Mouse (Mus musculus) forebrain, embryonic 16.5 days (tissue): ENCODE results near the gene Clec18a. TPM values are rescaled to one million over a fixed set of nuclear protein-coding genes. Genes with fewer than 3 reads are reported as not detected.
A peak's percentile ranks its signal among the peaks of the same experiment; 100 is the strongest.
"Not testable (repeated sequence)": the region's sequence is repeated elsewhere in the genome, so short reads cannot be mapped to it uniquely, and the experiment has no call there.

ENCODE experiments used
- ATAC-seq: fragments of 200-750 bp; cut with Nextera tagmentation; 2 replicates; pipeline ENCODE4 v1.8.0; 2017; ENCODE audit warnings: mild to moderate bottlenecking, moderate library complexity
- H3K27ac ChIP-seq: fragments of 300-500 bp; sonication (generic); 2 replicates; pipeline ENCODE4 v1.5.1; 2014; ENCODE audit warnings: low read length, control low read depth
- H3K27me3 ChIP-seq: fragments of 300-500 bp; sonication (generic); replicated peaks from 2 replicates; pipeline ENCODE4 v1.6.1; 2014; ENCODE audit warnings: low read length; ENCODE audit not compliant: control insufficient read depth, insufficient read depth
- H3K36me3 ChIP-seq: fragments of 300-500 bp; sonication (generic); 2 replicates; pipeline ENCODE4 v1.6.1; 2014; ENCODE audit not compliant: control insufficient read depth, insufficient read depth
- H3K4me1 ChIP-seq: fragments of 300-500 bp; sonication (generic); replicated peaks from 2 replicates; pipeline ENCODE4 v1.6.1; 2014; ENCODE audit warnings: low read length; ENCODE audit not compliant: control insufficient read depth, insufficient read depth
- H3K4me2 ChIP-seq: fragments of 300-500 bp; sonication (generic); 2 replicates; pipeline ENCODE4 v1.6.1; 2014; ENCODE audit warnings: mild to moderate bottlenecking, low read length, control low read depth
- H3K4me3 ChIP-seq: fragments of 300-500 bp; sonication (generic); replicated peaks from 2 replicates; pipeline ENCODE4 v1.5.1; 2014; ENCODE audit warnings: mild to moderate bottlenecking, low read length, control low read depth
- H3K9ac ChIP-seq: fragments of 300-500 bp; sonication (generic); replicated peaks from 2 replicates; pipeline ENCODE4 v1.6.1; 2014; ENCODE audit warnings: low read depth, low read length, control low read depth
- H3K9me3 ChIP-seq: fragments of 300-500 bp; sonication (generic); 2 replicates; pipeline ENCODE4 v1.6.1; 2016; ENCODE audit warnings: low read length; ENCODE audit not compliant: control insufficient read depth
- WGBS: fragments of 180-500 bp; shearing (Covaris S2); extraction: QIAGEN DNeasy Blood & Tissue Kit; methylation state at CpG from one replicate; pipeline ENCODE4 v1.1.7; 2014; 5-methylcytosine and 5-hydroxymethylcytosine counted together
- polyA plus RNA-seq: library from polyadenylated mRNA; unstranded; fragments of >200 nt; fragmentation: Nextera tagmentation; extraction: Ambion mirVana; gene quantifications from 2 replicates; pipeline ENCODE4 v1.2.1, GENCODE M21; 2015

The Clec18a gene
- polyA plus RNA-seq, 1 experiment from 2014 or later = 0.28 TPM

DNA sequence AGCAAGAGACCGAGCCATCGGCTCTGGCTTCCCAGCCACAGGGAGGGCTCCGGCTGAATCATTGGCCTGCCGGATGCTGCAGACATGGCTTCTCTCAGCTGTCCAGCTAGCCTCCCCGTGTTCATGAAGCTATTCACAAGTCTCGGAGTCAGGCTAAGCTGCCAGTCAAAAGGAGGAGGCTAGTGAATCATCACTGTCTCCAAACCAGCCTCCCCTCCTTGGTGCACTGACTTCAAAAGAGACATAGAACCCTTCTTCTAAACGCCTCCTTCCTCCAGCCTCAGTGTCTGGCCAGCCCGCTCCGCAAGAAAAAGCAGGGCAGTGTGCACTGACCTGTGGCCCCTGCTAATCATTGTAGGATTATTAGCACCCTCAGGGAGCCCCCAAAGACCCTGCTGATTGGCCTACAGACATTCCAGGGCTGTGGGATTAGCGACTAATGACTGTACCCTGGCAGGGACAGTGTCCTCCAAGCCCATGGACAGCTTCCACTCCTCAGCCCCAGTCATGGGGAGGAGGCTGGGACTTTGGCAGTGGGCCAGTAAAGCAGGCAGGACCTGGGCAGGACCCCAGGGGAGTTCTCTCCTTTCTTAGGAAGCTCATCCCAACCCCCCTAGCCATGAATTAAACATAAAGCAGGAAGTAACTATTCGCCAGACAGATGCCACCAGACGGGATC, 10.5 kb downstream of the Clec18a start:
- Histone ChIP-seq H3K27me3 (no peaks in the 10 kb centered on the region), H3K4me2 (no peak overlapping the region), H3K36me3 (no peaks in the 10 kb centered on the region), H3K4me1 (no peaks in the 10 kb centered on the region), H3K9me3 (no peaks in the 10 kb centered on the region), H3K27ac (no peak overlapping the region), H3K4me3 (no peak overlapping the region), H3K9ac (no peak overlapping the region)
- ATAC-seq = no peak
- 38% methylated on average over 12 of the region's 12 CpGs for WGBS

DNA sequence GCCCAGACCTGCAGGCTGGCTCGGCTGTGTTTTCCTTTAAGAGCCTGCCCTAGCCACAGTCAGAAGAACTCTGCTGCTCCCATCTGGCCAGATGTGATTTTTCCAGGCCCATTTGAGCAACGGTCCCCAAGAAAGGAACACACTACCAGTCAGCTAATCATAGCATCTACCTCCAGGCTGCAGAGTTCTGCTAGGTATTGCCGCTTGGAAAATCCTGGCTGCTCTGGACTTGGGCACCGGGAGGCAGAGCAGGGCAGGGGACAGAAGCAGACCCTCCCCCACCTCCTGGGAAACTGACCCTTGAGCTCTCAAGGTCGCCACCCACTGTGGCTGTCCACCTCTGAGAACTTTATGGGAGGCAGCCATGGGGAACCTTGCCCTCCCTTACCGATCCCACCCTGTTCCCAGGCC, 12.4 kb downstream of the Clec18a start:
- H3K9me3 ChIP-seq = no peaks in the 10 kb centered on the region
- H3K27me3 ChIP-seq = no peaks in the 10 kb centered on the region
- H3K4me1 ChIP-seq = no peaks in the 10 kb centered on the region
- no peak overlapping the region for H3K4me3 ChIP-seq
- no peaks in the 10 kb centered on the region for H3K36me3 ChIP-seq
- ATAC-seq = no peak
- H3K27ac ChIP-seq = no peak overlapping the region
- no peak overlapping the region; the same call in 1 of the 2 replicates for H3K9ac ChIP-seq
- WGBS = 40% methylated on average over 6 of the region's 6 CpGs
- H3K4me2 ChIP-seq = no peak overlapping the region

DNA sequence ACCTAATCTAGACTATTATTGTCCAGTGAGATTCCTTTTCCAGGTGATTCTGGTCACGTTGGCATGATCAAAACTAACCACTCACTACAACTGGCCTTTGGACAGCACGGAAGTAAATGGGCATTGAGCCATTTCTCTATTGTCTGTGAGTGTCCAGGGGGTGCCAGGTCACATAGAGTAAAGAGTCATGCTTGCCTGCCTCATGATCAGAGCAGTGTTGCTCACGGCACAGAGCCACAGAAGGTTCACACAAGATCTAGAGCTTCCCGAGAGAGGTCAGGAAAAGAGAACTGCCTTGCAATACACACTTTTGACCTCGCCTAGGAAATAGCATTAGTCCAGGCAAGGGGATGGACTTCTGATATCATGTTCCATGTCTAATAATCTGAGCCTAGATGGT, 12.8 kb downstream of the Clec18a start:
- Histone ChIP-seq H3K36me3 (no peaks in the 10 kb centered on the region), H3K4me1 (no peaks in the 10 kb centered on the region), H3K9me3 (no peaks in the 10 kb centered on the region), H3K9ac (no peak overlapping the region), H3K4me3 (no peak overlapping the region), H3K4me2 (no peak overlapping the region), H3K27me3 (no peaks in the 10 kb centered on the region), H3K27ac (no peak overlapping the region)
- 68% methylated on average over 5 of the region's 5 CpGs for WGBS
- no peak for ATAC-seq

DNA sequence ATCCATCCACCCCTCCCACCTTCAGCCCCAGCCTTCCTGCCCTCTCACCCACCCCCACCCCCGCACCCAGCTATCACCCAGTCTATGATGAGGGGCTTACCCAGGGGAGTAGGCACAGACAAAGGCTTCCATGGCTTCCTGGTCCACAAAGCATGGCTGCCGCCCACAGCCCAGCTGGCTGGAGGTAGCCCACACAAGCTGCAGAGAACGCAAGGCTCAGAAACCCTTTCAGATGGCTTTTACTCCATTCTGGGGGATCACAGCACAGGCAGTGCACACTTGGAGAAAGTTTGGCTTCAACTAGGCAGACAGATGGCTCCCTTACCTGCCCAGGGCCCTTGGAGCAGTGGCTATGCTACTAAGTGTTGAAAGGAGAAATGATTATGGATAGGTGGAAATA, 16.3 kb downstream of the Clec18a start:
- no peaks in the 10 kb centered on the region for H3K36me3 ChIP-seq
- no peaks in the 10 kb centered on the region for H3K27me3 ChIP-seq
- ATAC-seq = no peak
- no peaks in the 10 kb centered on the region for H3K4me1 ChIP-seq
- no peak overlapping the region for H3K27ac ChIP-seq
- no peak overlapping the region for H3K4me2 ChIP-seq
- H3K4me3 ChIP-seq = no peak overlapping the region
- H3K9ac ChIP-seq = no peak overlapping the region
- WGBS = 70% methylated on average over 3 of the region's 3 CpGs
- no peaks in the 10 kb centered on the region for H3K9me3 ChIP-seq

DNA sequence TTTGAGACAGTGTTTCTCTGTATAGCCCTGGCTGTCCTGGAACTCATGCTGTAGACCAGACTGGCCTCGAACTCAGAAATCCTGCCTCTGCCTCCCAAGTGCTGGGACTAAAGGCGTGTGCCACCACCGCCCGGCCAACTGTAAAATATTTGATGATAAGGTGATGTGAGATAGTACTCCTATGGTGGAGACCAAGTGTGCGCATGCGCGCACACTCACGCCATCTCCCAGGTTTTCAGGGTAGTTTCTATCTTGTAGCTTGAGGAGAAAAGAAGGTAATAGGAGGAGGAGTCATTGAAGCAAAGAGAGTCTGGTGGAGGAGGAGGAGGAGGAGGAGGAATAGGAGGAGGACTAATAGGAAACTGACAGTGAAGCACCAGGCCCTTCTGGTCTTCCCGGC, 23.6 kb downstream of the Clec18a start:
- not testable (repeated sequence) for H3K27ac ChIP-seq, H3K27me3 ChIP-seq, H3K4me1 ChIP-seq, H3K9me3 ChIP-seq, ATAC-seq, H3K4me2 ChIP-seq, H3K36me3 ChIP-seq, H3K4me3 ChIP-seq, H3K9ac ChIP-seq
- 96% methylated on average over 9 of the region's 9 CpGs for WGBS

DNA sequence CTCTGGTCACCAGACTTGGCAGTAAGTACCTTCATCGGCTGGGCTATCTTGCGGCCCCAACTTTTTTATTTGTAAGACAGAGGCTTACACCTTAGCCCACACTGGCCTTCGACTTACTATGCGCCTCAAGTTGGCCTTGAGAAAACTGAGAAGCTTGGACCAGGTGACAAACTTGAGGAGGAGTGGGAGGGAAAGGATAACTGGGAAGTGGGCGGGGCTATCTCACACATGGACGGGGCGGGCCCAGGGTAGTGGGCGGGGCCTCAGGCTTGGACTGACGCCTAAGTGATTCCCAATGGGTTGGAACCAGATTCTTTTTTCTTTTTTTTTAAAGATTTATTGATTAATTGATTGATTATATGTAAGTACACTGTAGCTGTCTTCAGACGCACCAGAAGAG, 24.8 kb downstream of the Clec18a start:
- Histone ChIP-seq H3K36me3 (no peaks in the 10 kb centered on the region), H3K27ac (no peak overlapping the region), H3K9ac (no peak overlapping the region), H3K4me2 (no peak overlapping the region), H3K4me3 (no peak overlapping the region), H3K4me1 (0 out of 2 replicates have a peak, but pooled peaks cover 3% of the 10 kb centered on the region), H3K9me3 (no peaks in the 10 kb centered on the region), H3K27me3 (peaks cover 3% of the 10 kb centered on the region; the same call in 1 of the 2 replicates)
- ATAC-seq = no peak
- WGBS = 32% methylated on average over 10 of the region's 10 CpGs

DNA sequence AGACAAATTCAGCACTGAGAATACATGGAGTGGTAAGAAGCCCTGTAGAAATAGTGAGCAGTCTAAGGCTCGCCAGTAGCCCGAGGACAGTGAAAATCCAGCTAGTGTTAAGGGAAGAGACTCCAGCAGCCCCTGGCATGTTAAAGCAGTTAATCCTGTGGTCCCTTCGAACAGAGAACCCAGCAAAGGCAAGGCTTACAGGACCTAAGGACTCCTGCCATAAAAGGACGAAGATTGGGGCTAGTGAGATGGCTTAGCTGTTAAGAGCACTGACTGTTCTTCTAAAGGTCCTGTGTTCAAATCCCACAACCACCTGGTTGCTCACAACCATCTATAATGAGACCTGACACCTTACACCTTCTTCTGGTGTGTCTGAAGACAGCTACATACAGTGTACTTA, 25.9 kb downstream of the Clec18a start:
- no peak for ATAC-seq
- Histone ChIP-seq H3K4me2 (no peak overlapping the region), H3K27me3 (peaks cover 3% of the 10 kb centered on the region; the same call in 1 of the 2 replicates), H3K4me3 (no peak overlapping the region), H3K9ac (no peak overlapping the region), H3K36me3 (no peaks in the 10 kb centered on the region), H3K4me1 (peaks cover 6% of the 10 kb centered on the region), H3K9me3 (no peaks in the 10 kb centered on the region), H3K27ac (no peak overlapping the region)
- 67% methylated on average over 4 of the region's 4 CpGs for WGBS

DNA sequence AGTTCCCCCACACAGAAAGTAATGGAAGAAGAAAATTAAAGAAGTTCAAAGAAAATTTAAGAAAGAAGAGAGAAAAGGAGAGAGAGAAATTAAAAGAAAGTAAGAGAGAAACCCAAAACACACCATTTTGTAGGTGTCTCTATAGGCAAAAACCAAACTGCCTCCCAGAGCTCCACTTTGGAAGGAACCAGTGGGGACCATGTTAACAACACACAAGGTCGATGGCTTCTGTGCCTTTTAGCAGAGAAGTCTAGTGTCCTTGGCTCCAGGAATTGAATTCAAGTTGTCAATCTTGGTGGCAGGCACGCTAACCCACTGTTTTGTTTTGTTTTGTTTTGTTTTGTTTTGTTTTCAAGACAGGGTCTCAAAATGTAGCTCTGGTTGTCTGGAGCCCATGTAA, 29.3 kb downstream of the Clec18a start:
- Histone ChIP-seq H3K27ac (no peak overlapping the region; the same call in 1 of the 2 replicates), H3K4me2 (peak overlapping the region; percentile 35), H3K27me3 (peaks cover 3% of the 10 kb centered on the region; the same call in 1 of the 2 replicates), H3K4me3 (no peak overlapping the region), H3K9me3 (no peaks in the 10 kb centered on the region), H3K9ac (no peak overlapping the region), H3K4me1 (peaks cover 13% of the 10 kb centered on the region), H3K36me3 (no peaks in the 10 kb centered on the region)
- WGBS = 35% methylated on average over 2 of the region's 2 CpGs
- ATAC-seq = no peak

DNA sequence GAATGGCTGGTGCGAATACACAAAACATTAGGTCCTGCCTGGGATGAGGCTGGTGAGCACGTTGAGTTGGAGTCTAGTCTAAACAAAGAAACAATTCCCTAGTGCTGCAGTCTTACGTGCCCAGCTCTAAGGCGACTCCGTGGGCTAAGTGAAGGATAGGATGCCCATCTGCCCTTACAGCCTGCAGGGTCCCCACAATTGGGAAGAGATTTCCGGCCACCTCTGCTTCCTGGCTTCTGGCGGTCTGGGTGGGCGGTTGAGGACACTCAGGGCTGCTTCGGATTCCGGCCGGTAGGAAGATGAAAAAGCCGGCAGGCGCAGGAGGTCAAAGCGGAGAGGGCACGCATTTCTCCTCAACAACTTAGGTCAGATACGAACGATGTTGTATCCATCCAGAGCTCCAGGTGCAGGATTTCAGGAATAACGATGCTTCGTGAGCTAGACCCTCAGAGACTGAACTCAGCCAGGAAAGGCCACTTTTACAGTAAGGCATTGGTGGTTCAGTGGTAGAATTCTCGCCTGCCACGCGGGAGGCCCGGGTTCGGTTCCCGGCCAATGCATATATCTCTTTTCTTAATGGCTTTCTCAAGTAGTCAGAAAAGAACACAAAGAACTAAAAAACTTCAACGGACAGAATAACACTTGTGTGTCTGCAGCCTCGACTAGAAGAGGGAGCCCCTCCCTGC, 30.0 kb downstream of the Clec18a start:
- peaks cover 3% of the 10 kb centered on the region; the same call in 1 of the 2 replicates for H3K27me3 ChIP-seq
- peak overlapping the region; percentile 90 for H3K27ac ChIP-seq
- H3K4me1 ChIP-seq = peaks cover 20% of the 10 kb centered on the region
- no peaks in the 10 kb centered on the region for H3K36me3 ChIP-seq
- peak; percentile 91 for ATAC-seq
- peak overlapping the region; percentile 78 for H3K4me3 ChIP-seq
- H3K9me3 ChIP-seq = no peaks in the 10 kb centered on the region
- peak overlapping the region; percentile 79 for H3K4me2 ChIP-seq
- peak overlapping the region; percentile 80 for H3K9ac ChIP-seq
- under 1% methylated on average over 27 of the region's 27 CpGs for WGBS
